Mouse (Mus musculus) bone marrow macrophage, adult 2 months (primary cell): ENCODE data around the gene Lrrc51. TPM values are rescaled to one million over a fixed set of nuclear protein-coding genes. Genes with fewer than 3 reads are reported as not detected.
A peak's percentile ranks its signal among the peaks of the same experiment; 100 is the strongest.
"Not testable (repeated sequence)": the region's sequence is repeated elsewhere in the genome, so short reads cannot be mapped to it uniquely, and the experiment has no call there.

Experiments used
- H3K27ac ChIP-seq: 2 replicates; pipeline ENCODE4 v1.5.1; 2012; ENCODE audit warnings: low read depth, low read length; ENCODE audit not compliant: insufficient read depth
- H3K4me1 ChIP-seq: 2 replicates; pipeline ENCODE4 v1.6.1; 2012; ENCODE audit warnings: low read length; ENCODE audit not compliant: control insufficient read depth, insufficient read depth
- H3K4me3 ChIP-seq: 2 replicates; pipeline ENCODE4 v1.5.1; 2012; ENCODE audit warnings: mild to moderate bottlenecking, low read length, moderate library complexity; ENCODE audit not compliant: insufficient read depth
- CTCF ChIP-seq: IDR thresholded peaks from 2 replicates; pipeline ENCODE4 v1.5.1; 2012; ENCODE audit warnings: low read depth, mild to moderate bottlenecking, low read length, moderate library complexity
- POLR2A ChIP-seq: IDR thresholded peaks from 2 replicates; pipeline ENCODE4 v1.6.1; 2012; ENCODE audit warnings: mild to moderate bottlenecking, low read depth, low read length, borderline replicate concordance
- polyA plus RNA-seq: library from polyadenylated mRNA; stranded (reverse); fragments of >200 nt; gene quantifications from 2 replicates; pipeline ENCODE4 v1.2.4, GENCODE M21; 2012; ENCODE audit not compliant: missing spikeins, insufficient read depth, insufficient read length

The Lrrc51 gene
- polyA plus RNA-seq, 1 experiment, result 3.2 TPM

DNA sequence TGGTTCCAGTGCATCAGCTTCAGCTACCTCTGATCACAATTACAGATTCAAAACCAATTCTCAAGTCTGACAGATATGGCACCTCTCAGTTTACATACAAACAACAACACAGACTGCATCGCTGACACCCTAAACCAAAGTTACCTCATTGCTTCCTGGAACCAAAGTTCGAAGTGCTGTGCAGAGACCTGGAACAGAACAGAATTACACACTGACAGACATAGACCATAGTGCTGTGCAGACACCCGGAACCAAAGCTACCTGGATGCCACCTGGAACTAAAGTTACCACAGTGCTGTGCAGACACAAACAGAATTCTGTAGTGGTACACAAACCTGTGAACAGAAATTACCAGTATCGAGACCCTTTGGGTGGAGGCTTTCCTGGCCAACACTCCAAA is 6.1 kb upstream of the Lrrc51 start:
- Histone ChIP-seq H3K27ac (no peak overlapping the region), H3K4me1 (peaks cover 22% of the 10 kb centered on the region), H3K4me3 (no peak overlapping the region)
- TF ChIP-seq POLR2A (no peak), CTCF (no peak)

DNA sequence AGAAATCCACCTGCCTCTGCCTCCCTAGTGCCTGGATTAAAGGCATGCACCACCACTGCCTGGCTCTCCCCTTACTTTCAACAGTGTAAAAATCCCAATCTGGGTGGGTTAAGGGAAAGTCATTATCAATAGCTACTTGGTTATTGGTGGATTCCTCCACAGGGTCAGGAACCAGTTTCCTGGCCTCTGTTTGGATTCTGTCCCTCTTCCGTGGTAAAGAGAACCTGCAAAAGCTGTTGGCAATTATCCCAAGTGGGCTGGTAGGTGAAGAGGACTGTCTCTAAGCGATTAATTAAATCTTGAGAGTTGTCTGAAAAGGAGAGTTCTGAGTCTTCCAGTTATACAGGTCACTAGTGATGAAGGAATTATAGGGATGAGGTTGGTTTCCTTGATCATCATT is 4.7 kb upstream of the Lrrc51 start:
- peaks cover 22% of the 10 kb centered on the region for H3K4me1 ChIP-seq
- no peak overlapping the region for H3K27ac ChIP-seq
- H3K4me3 ChIP-seq, result no peak overlapping the region
- no peak for TF ChIP-seq CTCF
- no peak for TF ChIP-seq POLR2A

DNA sequence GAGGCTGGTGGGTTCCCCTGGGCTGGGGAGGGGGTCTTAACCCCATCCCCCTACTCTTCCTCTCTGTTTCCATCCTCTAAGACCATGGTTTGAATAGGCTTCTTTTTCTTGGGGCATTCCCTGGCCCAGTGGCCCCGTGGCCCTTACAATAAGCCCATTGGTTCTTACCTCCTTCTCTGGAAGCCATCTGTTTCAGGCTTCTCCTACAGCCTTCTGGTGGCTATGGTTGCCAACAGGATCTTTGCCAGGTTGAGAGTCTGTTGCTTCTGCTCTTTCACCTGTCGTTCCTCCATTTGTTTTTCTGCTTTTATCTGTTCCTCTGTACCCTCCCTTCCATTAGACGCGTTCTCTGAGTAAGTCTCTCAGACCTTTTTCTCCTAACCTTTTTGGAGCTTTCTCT is 3.9 kb upstream of the Lrrc51 start:
- Histone ChIP-seq H3K4me3 (no peak overlapping the region), H3K27ac (no peak overlapping the region), H3K4me1 (peaks cover 23% of the 10 kb centered on the region)
- TF ChIP-seq CTCF (no peak), POLR2A (no peak)

DNA sequence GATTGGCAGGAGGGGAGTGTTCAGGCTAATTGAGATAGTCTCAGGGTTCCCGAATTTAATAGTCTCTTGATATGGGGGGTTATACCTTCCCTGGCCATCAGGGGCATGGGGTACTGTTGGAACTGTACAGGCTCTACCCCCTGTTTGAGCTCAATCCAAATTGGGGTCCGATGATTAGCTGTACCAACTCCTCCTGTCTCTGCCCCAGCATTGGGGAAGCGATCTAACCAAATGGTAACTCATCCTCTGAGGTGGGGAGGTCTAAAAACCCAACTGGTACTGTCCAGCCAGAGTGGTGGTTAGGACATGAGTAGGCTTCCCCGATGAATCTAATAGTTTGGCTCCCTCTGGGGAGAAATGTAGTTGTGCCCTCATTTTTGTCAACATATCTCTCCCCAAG is 3.3 kb upstream of the Lrrc51 start:
- H3K4me1 ChIP-seq, result peaks cover 26% of the 10 kb centered on the region
- TF ChIP-seq CTCF, result no peak
- no peak for TF ChIP-seq POLR2A
- no peak overlapping the region for H3K27ac ChIP-seq
- no peak overlapping the region for H3K4me3 ChIP-seq

GRCm38 (mm10) chr7:101935957-101936356 is 2.3 kb upstream of the Lrrc51 start:
- peaks cover 24% of the 10 kb centered on the region for H3K4me1 ChIP-seq
- peak overlapping the region; percentile 12; the same call in 1 of the 2 replicates for H3K4me3 ChIP-seq
- H3K27ac ChIP-seq, result peak overlapping the region; percentile 42

DNA sequence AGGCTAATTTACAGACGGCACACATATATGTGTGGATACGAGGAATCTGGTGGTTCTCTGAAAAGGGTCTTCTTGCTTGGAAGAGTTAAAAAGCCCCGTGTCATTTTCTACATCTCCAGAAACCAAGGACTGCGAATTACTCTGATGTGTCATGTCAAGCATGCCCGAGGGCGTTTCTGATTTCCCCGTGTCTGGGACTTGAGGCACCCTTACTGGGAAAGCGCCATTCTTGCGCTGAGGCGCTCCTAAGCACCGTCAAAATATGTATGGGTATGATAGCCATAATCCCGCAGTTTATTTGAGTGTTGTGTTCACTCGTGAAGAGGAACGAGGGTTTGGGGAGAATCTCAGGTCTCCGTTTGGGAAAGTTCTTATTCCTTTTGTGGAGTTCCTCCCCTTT is 395 bp downstream of the Lrrc51 start:
- TF ChIP-seq CTCF (no peak), POLR2A (no peak)
- Histone ChIP-seq H3K4me3 (peak overlapping the region; percentile 90), H3K4me1 (peaks cover 24% of the 10 kb centered on the region), H3K27ac (peak overlapping the region; percentile 46)

More at GRCm38 (mm10) chr7:101935957-101936356, 2.3 kb upstream of the Lrrc51 start:
- no peak for TF ChIP-seq POLR2A
- TF ChIP-seq CTCF, result no peak

DNA sequence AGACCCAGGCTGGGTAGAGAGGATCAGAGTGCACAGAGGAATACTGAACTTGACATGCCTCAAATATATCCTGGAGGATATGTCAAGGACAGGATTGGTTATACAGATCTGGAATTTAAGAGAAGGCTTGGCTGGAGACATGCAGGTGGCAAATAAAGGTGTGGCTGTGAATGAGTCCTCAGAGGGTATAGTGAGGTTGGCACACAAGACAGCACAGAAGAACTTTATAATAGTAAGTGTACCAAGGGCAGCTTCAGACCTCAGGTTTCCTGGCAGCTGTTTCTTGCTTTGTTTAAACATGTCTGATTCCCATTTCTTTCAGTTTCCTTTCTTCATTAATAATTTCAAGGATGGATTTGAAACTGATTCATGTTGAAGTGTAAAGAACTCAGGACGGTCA is 1.1 kb downstream of the Lrrc51 start:
- H3K4me1 ChIP-seq, result peaks cover 24% of the 10 kb centered on the region
- H3K27ac ChIP-seq, result no peak overlapping the region
- TF ChIP-seq CTCF (no peak), POLR2A (no peak)
- no peak overlapping the region for H3K4me3 ChIP-seq

GRCm38 (mm10) chr7:101928093-101928492 is 5.6 kb downstream of the Lrrc51 start:
- Histone ChIP-seq H3K27ac (no peak overlapping the region), H3K4me3 (no peak overlapping the region), H3K4me1 (peaks cover 4% of the 10 kb centered on the region; the same call in 1 of the 2 replicates)
- TF ChIP-seq POLR2A, result no peak
- TF ChIP-seq CTCF, result no peak

GRCm38 (mm10) chr7:101925892-101926291 is 7.8 kb downstream of the Lrrc51 start:
- H3K4me3 ChIP-seq, H3K27ac ChIP-seq, H3K4me1 ChIP-seq: not testable (repeated sequence)

DNA sequence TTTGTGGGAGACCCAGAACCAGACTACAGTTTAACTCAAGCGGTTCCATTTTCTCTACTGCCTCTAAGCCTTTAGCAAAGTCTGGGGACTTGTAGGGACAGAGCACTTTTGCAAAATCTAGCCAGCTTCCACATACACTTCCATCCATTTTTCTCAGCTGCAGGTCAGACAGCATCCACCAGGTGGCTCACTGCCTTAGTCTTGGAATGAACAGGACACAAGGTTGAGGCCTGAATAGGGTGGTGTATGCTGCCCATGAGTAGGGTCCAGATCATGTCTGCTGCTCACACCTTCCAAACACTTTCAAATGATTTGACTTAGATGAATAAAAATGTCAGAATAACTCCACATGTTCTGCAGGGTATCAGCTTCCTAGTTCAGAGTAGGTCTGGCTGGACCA is 15.6 kb downstream of the Lrrc51 start:
- Histone ChIP-seq H3K4me3 (no peak overlapping the region), H3K4me1 (no peaks in the 10 kb centered on the region), H3K27ac (no peak overlapping the region)
- TF ChIP-seq CTCF, result peak; percentile 63
- no peak for TF ChIP-seq POLR2A

- no peak overlapping the region for H3K27ac ChIP-seq
- no peak overlapping the region for H3K4me3 ChIP-seq
- H3K4me1 ChIP-seq, result peaks cover 14% of the 10 kb centered on the region
- no peak for TF ChIP-seq CTCF
- TF ChIP-seq POLR2A, result no peak
Observed at GRCm38 (mm10) chr7:101911982-101912381, 21.7 kb downstream of the Lrrc51 start.
